Mouse (Mus musculus) ovary, postnatal 36 days (tissue): ENCODE results near the gene Tns4.

Source experiments
- DNase-seq: peaks from one replicate; pipeline ENCODE4 v3.0.0; 2022; ENCODE audit warnings: low spot score, mixed read lengths

The Tns4 gene

GRCm38 (mm10) chr11:99117907-99118306, 28.8 kb upstream of the Tns4 start:
- no peak for DNase-seq

- DNase-seq: no peak
Measured at GRCm38 (mm10) chr11:99115940-99116339, 26.8 kb upstream of the Tns4 start.

GRCm38 (mm10) chr11:99113111-99113510, 24.0 kb upstream of the Tns4 start:
- no peak for DNase-seq

GRCm38 (mm10) chr11:99112700-99113099, 23.6 kb upstream of the Tns4 start:
- DNase-seq: no peak

- DNase-seq: no peak
Measured at GRCm38 (mm10) chr11:99111631-99112030, 22.5 kb upstream of the Tns4 start.

- no peak for DNase-seq
Measured at GRCm38 (mm10) chr11:99111155-99111554, 22.0 kb upstream of the Tns4 start.

GRCm38 (mm10) chr11:99110370-99111110, 21.4 kb upstream of the Tns4 start:
- DNase-seq: no peak

- DNase-seq: no peak
Measured at GRCm38 (mm10) chr11:99108296-99108695, 19.2 kb upstream of the Tns4 start.

GRCm38 (mm10) chr11:99105981-99106726, 17.0 kb upstream of the Tns4 start:
- no peak for DNase-seq

- DNase-seq: no peak
Measured at GRCm38 (mm10) chr11:99104609-99105410, 15.7 kb upstream of the Tns4 start.

- DNase-seq: no peak
Measured at GRCm38 (mm10) chr11:99102575-99103270, 13.6 kb upstream of the Tns4 start.

GRCm38 (mm10) chr11:99101693-99102092, 12.6 kb upstream of the Tns4 start:
- DNase-seq: no peak

GRCm38 (mm10) chr11:99100215-99100614, 11.1 kb upstream of the Tns4 start:
- DNase-seq: no peak

GRCm38 (mm10) chr11:99099516-99099915, 10.4 kb upstream of the Tns4 start:
- DNase-seq: no peak

GRCm38 (mm10) chr11:99098924-99099323, 9.8 kb upstream of the Tns4 start:
- DNase-seq: no peak

GRCm38 (mm10) chr11:99096996-99097774, 8.1 kb upstream of the Tns4 start:
- DNase-seq: no peak

GRCm38 (mm10) chr11:99096417-99096816, 7.3 kb upstream of the Tns4 start:
- DNase-seq: no peak

GRCm38 (mm10) chr11:99095759-99096158, 6.7 kb upstream of the Tns4 start:
- DNase-seq: no peak

- no peak for DNase-seq
Measured at GRCm38 (mm10) chr11:99094911-99095676, 6.0 kb upstream of the Tns4 start.

GRCm38 (mm10) chr11:99093740-99094139, 4.6 kb upstream of the Tns4 start:
- DNase-seq: no peak
